Mouse (Mus musculus): ENCODE measurements around the gene Ctdspl. TPM values are rescaled to one million over a fixed set of nuclear protein-coding genes. Genes with fewer than 3 reads are reported as not detected.

Gene Ctdspl
- polyA plus RNA-seq, 1 experiment from 2014 or later, result 21.9 TPM

DNA sequence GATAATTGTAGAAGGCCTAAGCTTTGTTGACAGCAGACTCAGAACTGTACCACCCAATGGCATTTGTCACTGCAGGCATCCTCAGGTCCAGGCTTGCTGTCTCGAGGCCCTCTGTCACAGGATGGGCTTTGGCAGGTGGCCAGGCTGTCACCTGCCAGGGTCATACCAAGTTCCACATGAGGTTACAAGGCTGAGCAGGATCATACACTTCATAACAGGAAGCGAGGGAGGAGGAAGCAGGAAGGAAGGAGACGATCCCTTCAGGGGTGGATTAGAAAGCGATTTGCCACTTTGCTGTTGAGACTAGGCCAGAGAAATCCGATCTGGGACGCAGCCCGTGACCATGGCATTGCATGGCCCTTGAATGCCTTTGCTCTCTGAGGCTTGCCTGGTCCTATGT lies 32.5 kb downstream of the Ctdspl start:
- 28% methylated on average over 7 of the region's 7 CpGs for WGBS
- Histone ChIP-seq H3K27ac (peak overlapping the region; percentile 73), H3K4me3 (replicated peaks; ENCODE audit: low read depth, low read length) (no peak overlapping the region), H3K9me3 (replicated peaks; ENCODE audit: low read length) (no peaks in the 10 kb centered on the region), H3K36me3 (ENCODE audit: insufficient read depth, low read length) (no peaks in the 10 kb centered on the region), H3K4me1 (replicated peaks; ENCODE audit: insufficient read depth, low read length) (peaks cover 34% of the 10 kb centered on the region), H3K9ac (ENCODE audit: low read depth, low read length) (no peak overlapping the region), H3K27me3 (ENCODE audit: insufficient read depth, low read length) (no peaks in the 10 kb centered on the region), H3K4me2 (ENCODE audit: low read length) (no peak overlapping the region)
- DNase-seq (ENCODE audit: low spot score), result peak; percentile 69
- TF ChIP-seq CTCF (IDR thresholded peaks at IDR 0.05; ENCODE audit: low read depth), result no peak
- ATAC-seq (replicated peaks; ENCODE audit: low FRiP score, low read depth), result peak; percentile 60

GRCm38 (mm10) chr9:118960415-118961091 lies 34.3 kb downstream of the Ctdspl start:
- 14% methylated on average over 16 of the region's 16 CpGs for WGBS
- Histone ChIP-seq H3K9me3 (replicated peaks; ENCODE audit: low read length) (no peaks in the 10 kb centered on the region), H3K4me3 (replicated peaks; ENCODE audit: low read depth, low read length) (no peak overlapping the region), H3K4me2 (ENCODE audit: low read length) (peak overlapping the region; percentile 38), H3K9ac (ENCODE audit: low read depth, low read length) (no peak overlapping the region), H3K36me3 (ENCODE audit: insufficient read depth, low read length) (no peaks in the 10 kb centered on the region), H3K27me3 (ENCODE audit: insufficient read depth, low read length) (no peaks in the 10 kb centered on the region), H3K4me1 (replicated peaks; ENCODE audit: insufficient read depth, low read length) (peaks cover 44% of the 10 kb centered on the region), H3K27ac (peak overlapping the region; percentile 88)
- TF ChIP-seq CTCF (IDR thresholded peaks at IDR 0.05; ENCODE audit: low read depth), result no peak
- DNase-seq (ENCODE audit: low spot score) (peak; percentile 88), ATAC-seq (replicated peaks; ENCODE audit: low FRiP score, low read depth) (peak; percentile 76)

GRCm38 (mm10) chr9:118963149-118963548 lies 36.9 kb downstream of the Ctdspl start:
- DNase-seq (ENCODE audit: low spot score), result peak; percentile 52
- 50% methylated on average over 9 of the region's 9 CpGs for WGBS
- TF ChIP-seq CTCF (IDR thresholded peaks at IDR 0.05; ENCODE audit: low read depth), result no peak
- Histone ChIP-seq H3K27ac (no peak overlapping the region; the same call in 1 of the 2 replicates), H3K4me2 (ENCODE audit: low read length) (no peak overlapping the region), H3K4me1 (replicated peaks; ENCODE audit: insufficient read depth, low read length) (peaks cover 44% of the 10 kb centered on the region), H3K27me3 (ENCODE audit: insufficient read depth, low read length) (no peaks in the 10 kb centered on the region), H3K36me3 (ENCODE audit: insufficient read depth, low read length) (0 out of 2 replicates have a peak, but pooled peaks cover 9% of the 10 kb centered on the region), H3K9me3 (replicated peaks; ENCODE audit: low read length) (no peaks in the 10 kb centered on the region), H3K4me3 (replicated peaks; ENCODE audit: low read depth, low read length) (no peak overlapping the region), H3K9ac (ENCODE audit: low read depth, low read length) (no peak overlapping the region)
- no peak for ATAC-seq (replicated peaks; ENCODE audit: low FRiP score, low read depth)

DNA sequence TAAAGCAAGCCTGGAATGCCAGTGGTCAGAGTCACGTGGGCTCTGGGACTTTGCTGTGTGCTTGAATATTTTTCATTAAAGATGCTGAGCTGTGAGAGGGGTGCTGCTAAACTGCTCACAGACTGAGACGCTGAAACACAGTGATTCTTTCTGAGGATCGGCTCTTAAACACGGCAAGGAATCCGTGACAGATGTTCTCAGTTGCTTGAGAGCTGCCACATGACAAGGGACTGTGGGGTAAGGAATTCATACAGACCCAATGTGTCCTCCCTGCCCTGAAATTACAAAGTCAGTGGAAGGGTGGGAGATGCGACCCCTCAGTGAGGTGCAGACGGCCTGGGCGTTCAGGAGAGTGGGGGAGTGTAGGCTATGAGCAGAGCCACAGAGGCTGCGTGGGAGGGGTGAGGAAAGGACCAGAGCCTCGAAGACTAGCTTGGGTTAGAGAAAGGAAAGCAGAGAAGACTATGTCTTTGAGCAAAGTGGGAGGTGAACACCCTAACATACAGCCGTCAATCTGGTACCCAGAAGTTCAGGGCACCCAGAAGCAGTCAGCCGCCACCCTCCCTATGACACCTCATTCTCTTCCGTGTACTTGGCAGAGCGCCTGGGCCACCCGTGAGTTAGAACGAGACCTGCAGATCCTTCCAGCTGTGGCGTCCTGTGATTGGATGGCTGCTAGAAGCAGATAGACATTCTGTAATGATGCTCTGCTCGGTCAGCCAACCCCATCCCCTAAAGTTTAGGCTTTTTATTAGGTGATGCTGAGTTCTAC lies 38.2 kb downstream of the Ctdspl start:
- no peaks in the 10 kb centered on the region for H3K9me3 ChIP-seq (replicated peaks; ENCODE audit: low read length)
- 23% methylated on average over 18 of the region's 18 CpGs for WGBS
- H3K9ac ChIP-seq (ENCODE audit: low read depth, low read length), result no peak overlapping the region
- TF ChIP-seq CTCF (IDR thresholded peaks at IDR 0.05; ENCODE audit: low read depth), result no peak
- H3K27ac ChIP-seq, result peak overlapping the region; percentile 57; the same call in 1 of the 2 replicates
- no peaks in the 10 kb centered on the region for H3K27me3 ChIP-seq (ENCODE audit: insufficient read depth, low read length)
- peak; percentile 80 for DNase-seq (ENCODE audit: low spot score)
- ATAC-seq (replicated peaks; ENCODE audit: low FRiP score, low read depth), result peak; percentile 41
- no peak overlapping the region for H3K4me3 ChIP-seq (replicated peaks; ENCODE audit: low read depth, low read length)
- no peak overlapping the region for H3K4me2 ChIP-seq (ENCODE audit: low read length)
- H3K36me3 ChIP-seq (ENCODE audit: insufficient read depth, low read length), result 0 out of 2 replicates have a peak, but pooled peaks cover 9% of the 10 kb centered on the region
- H3K4me1 ChIP-seq (replicated peaks; ENCODE audit: insufficient read depth, low read length), result peaks cover 38% of the 10 kb centered on the region

- ATAC-seq (replicated peaks; ENCODE audit: low FRiP score, low read depth), result no peak
Measured at GRCm38 (mm10) chr9:118969810-118970209, 43.6 kb downstream of the Ctdspl start.

DNA sequence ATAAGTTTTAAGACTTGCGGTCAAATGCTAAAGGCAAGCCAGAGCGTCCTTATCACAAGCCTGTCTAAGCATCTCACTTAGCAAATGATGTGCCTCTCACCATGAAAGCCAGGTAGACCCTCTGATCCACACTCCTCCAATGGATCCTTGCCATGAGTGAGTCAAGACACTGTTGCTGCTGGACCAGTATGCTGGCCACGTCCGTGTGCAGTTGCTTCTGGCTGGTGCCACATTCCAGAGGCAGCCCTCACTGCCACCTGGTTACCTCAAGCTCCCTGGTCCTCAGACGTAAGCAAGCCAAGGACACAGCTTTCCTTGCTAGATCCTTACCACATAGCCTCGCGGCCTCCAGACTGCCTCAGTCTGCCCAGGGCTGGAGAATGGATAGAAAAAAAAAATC lies 46.8 kb downstream of the Ctdspl start:
- Histone ChIP-seq H3K4me1 (replicated peaks; ENCODE audit: insufficient read depth, low read length) (peaks cover 45% of the 10 kb centered on the region), H3K27me3 (ENCODE audit: insufficient read depth, low read length) (no peaks in the 10 kb centered on the region), H3K4me2 (ENCODE audit: low read length) (no peak overlapping the region), H3K9ac (ENCODE audit: low read depth, low read length) (no peak overlapping the region), H3K9me3 (replicated peaks; ENCODE audit: low read length) (no peaks in the 10 kb centered on the region), H3K4me3 (replicated peaks; ENCODE audit: low read depth, low read length) (no peak overlapping the region), H3K36me3 (ENCODE audit: insufficient read depth, low read length) (no peaks in the 10 kb centered on the region), H3K27ac (peak overlapping the region; percentile 86)
- ATAC-seq (replicated peaks; ENCODE audit: low FRiP score, low read depth), result no peak
- no peak for DNase-seq (ENCODE audit: low spot score)
- WGBS, result 64% methylated on average over 7 of the region's 7 CpGs
- TF ChIP-seq CTCF (IDR thresholded peaks at IDR 0.05; ENCODE audit: low read depth), result no peak

More at GRCm38 (mm10) chr9:118969810-118970209, 43.6 kb downstream of the Ctdspl start:
- no peak overlapping the region for H3K9ac ChIP-seq (ENCODE audit: low read depth, low read length)
- no peaks in the 10 kb centered on the region for H3K9me3 ChIP-seq (replicated peaks; ENCODE audit: low read length)
- TF ChIP-seq CTCF (IDR thresholded peaks at IDR 0.05; ENCODE audit: low read depth), result no peak
- 91% methylated on average over 4 of the region's 4 CpGs for WGBS
- H3K27ac ChIP-seq, result no peak overlapping the region
- H3K4me1 ChIP-seq (replicated peaks; ENCODE audit: insufficient read depth, low read length), result peaks cover 28% of the 10 kb centered on the region
- no peaks in the 10 kb centered on the region for H3K27me3 ChIP-seq (ENCODE audit: insufficient read depth, low read length)
- no peak overlapping the region for H3K4me2 ChIP-seq (ENCODE audit: low read length)
- no peak for DNase-seq (ENCODE audit: low spot score)
- H3K36me3 ChIP-seq (ENCODE audit: insufficient read depth, low read length), result 0 out of 2 replicates have a peak, but pooled peaks cover 9% of the 10 kb centered on the region
- H3K4me3 ChIP-seq (replicated peaks; ENCODE audit: low read depth, low read length), result no peak overlapping the region
